In genomic region chr12:100073201-100073672, GRCm38 (mm10) we compare ENCODE assay signal across 11 mouse cellular contexts. TPM values are rescaled to one million over a fixed set of nuclear protein-coding genes. Genes with fewer than 3 reads are reported as not detected.
A peak's percentile ranks its signal among the peaks of the same experiment; 100 is the strongest.
DNase-seq lines count a peak whose midpoint lies in the region; ATAC-seq and TF ChIP-seq lines count a peak whose summit lies in the region.
"Had no signal": no experiment of that assay in that cellular context is flagged by ENCODE, and none has a peak within 500 bp of the region (broad histone marks: within the 10 kb centered on the region; RNA-seq: fewer than 3 reads in every experiment).

No protein-coding gene starts in this region.

- H3K27ac ChIP-seq in left cerebral cortex, adult 2 months: peak overlapping the region; percentile 21; the same call in 1 of the 2 replicates
- H3K27ac ChIP-seq: hindbrain, embryonic 14.5 days; macrophage; neural tube, embryonic 13.5 days had no signal

- H3K4me3 ChIP-seq in left cerebral cortex, adult 2 months: no peak overlapping the region
- H3K4me3 ChIP-seq: neural tube, embryonic 13.5 days had no signal

- no peak for TF ChIP-seq CTCF in left cerebral cortex, adult 2 months (IDR thresholded peaks at IDR 0.05)
- no peak for TF ChIP-seq CTCF in brain, embryonic 14.5 days (IDR thresholded peaks at IDR 0.05; ENCODE audit: borderline replicate concordance, extremely low read depth, insufficient read depth, insufficient read length)

- intact Hi-C loops in left cerebral cortex, adult 2 months (cut with DNase I): no loop called here
- intact Hi-C loops in left cerebral cortex, postnatal 10 days (cut with DNase I): no loop called here

- no peak for DNase-seq in frontal cortex, postnatal 25 days (ENCODE audit: low spot score in 2 of 2)
- DNase-seq in left cerebral cortex, adult 2 months (ENCODE audit: extremely low spot score in 1 of 2, low spot score in 2 of 2): peak in 1 of 2 experiments; percentile 17
- DNase-seq in left cerebral cortex, postnatal 10 days (ENCODE audit: extremely low spot score in 1 of 2, low spot score in 2 of 2): no peak
- DNase-seq in brain, embryonic 14.5 days (ENCODE audit: low read depth): peak; percentile 45
- DNase-seq in lung, postnatal 10 days: peak; percentile 49
- DNase-seq in kidney, postnatal 4 days: no peak

- peak; percentile 44; the same call in 1 of the 2 replicates for ATAC-seq in frontal cortex, adult (ENCODE audit: low TSS enrichment)
- ATAC-seq in inflammation-experienced regulatory T-cells, adult 6 months: no peak

- TF ChIP-seq POLR2A in brain, embryonic 14.5 days (IDR thresholded peaks at IDR 0.05; ENCODE audit: borderline replicate concordance, extremely low read depth, insufficient read depth, insufficient read length, poor library complexity, severe bottlenecking): no peak

RNA-seq across cellular contexts. Expression of gene Psmc1, which starts 36.7 kb away (rescaled TPM):
- total RNA-seq in left cerebral cortex, adult 2 months (2021): 100 to 1,000 TPM; 185 to 216 TPM
- 100 to 1,000 TPM; 192 to 193 TPM for total RNA-seq in left cerebral cortex, postnatal 10 days (2021)
- 108 and 128 TPM in 2 replicates for polyA plus RNA-seq in brain, embryonic 14.5 days (2012; rRNA removed)
- 100 to 1,000 TPM; 213 to 288 (median 228) TPM for polyA plus RNA-seq in inflammation-experienced regulatory T-cells, adult 6 months (2017; shearing (Covaris generic))

Comparison
In these comparisons a context has a peak if more than half of its experiments do, and no peak if none do; other contexts are left out.
1. DNase-seq: peak in brain, embryonic 14.5 days (single experiment) and lung, postnatal 10 days (single experiment); none in frontal cortex, postnatal 25 days (0 of 2), left cerebral cortex, postnatal 10 days (0 of 2) and kidney, postnatal 4 days (0 of 2).